Mouse (Mus musculus) spleen, adult 2 months (tissue): ENCODE results near the gene Olfr1428.
"Not testable (repeated sequence)": the region's sequence is repeated elsewhere in the genome, so short reads cannot be mapped to it uniquely, and the experiment has no call there.

Experiments
- CTCF ChIP-seq: fragments of 200-500 bp; IDR thresholded peaks from 2 replicates; pipeline ENCODE4 v1.5.1; 2011; ENCODE audit warnings: mild to moderate bottlenecking, inconsistent platforms; ENCODE audit not compliant: insufficient read depth, insufficient read length, insufficient replicate concordance; ENCODE audit errors: extremely low read depth
- POLR2A ChIP-seq: fragments of 200-500 bp; IDR thresholded peaks from 2 replicates; pipeline ENCODE4 v1.6.1; 2011; ENCODE audit warnings: low read depth, low read length, inconsistent platforms

- not testable (repeated sequence) for TF ChIP-seq POLR2A, CTCF
These were observed 46.2 kb downstream of the Olfr1428 start for GRCm38 (mm10) chr19:12069546-12069945.
